Mouse (Mus musculus) limb, embryonic 14.5 days (tissue): Measurements from ENCODE around the gene H2-M10.4. TPM values are rescaled to one million over a fixed set of nuclear protein-coding genes. Genes with fewer than 3 reads are reported as not detected.

ENCODE experiments used
- ATAC-seq: fragments of 200-750 bp; cut with Nextera tagmentation; 2 replicates; pipeline ENCODE4 v1.8.0; 2017; ENCODE audit warnings: low read depth, moderate number of reproducible peaks, moderate TSS enrichment; ENCODE audit not compliant: low FRiP score
- DNase-seq: peaks from one replicate; pipeline ENCODE4 v3.0.0-alpha.2; 2015; ENCODE audit warnings: low spot score
- H3K27ac ChIP-seq: fragments of 300-500 bp; sonication (generic); replicated peaks from 2 replicates; pipeline ENCODE4 v1.5.1; 2014; ENCODE audit warnings: low read depth, mild to moderate bottlenecking, low read length, moderate library complexity, mixed read lengths
- H3K27me3 ChIP-seq: fragments of 300-500 bp; sonication (generic); 2 replicates; pipeline ENCODE4 v1.6.1; 2014; ENCODE audit warnings: low read length, mixed read lengths; ENCODE audit not compliant: control insufficient read depth, insufficient read depth
- H3K36me3 ChIP-seq: fragments of 300-500 bp; sonication (generic); 2 replicates; pipeline ENCODE4 v1.6.1; 2014; ENCODE audit warnings: mild to moderate bottlenecking, low read length, moderate library complexity, mixed read lengths; ENCODE audit not compliant: control insufficient read depth, insufficient read depth
- H3K4me1 ChIP-seq: fragments of 300-500 bp; sonication (generic); 2 replicates; pipeline ENCODE4 v1.6.1; 2014; ENCODE audit warnings: antibody characterized with exemption, low read length, mixed read lengths; ENCODE audit not compliant: control insufficient read depth, insufficient read depth
- H3K4me2 ChIP-seq: fragments of 300-500 bp; sonication (generic); replicated peaks from 2 replicates; pipeline ENCODE4 v1.6.1; 2014; ENCODE audit warnings: low read depth, mild to moderate bottlenecking, low read length, moderate library complexity; ENCODE audit not compliant: severe bottlenecking
- H3K4me3 ChIP-seq: fragments of 300-500 bp; sonication (generic); replicated peaks from 2 replicates; pipeline ENCODE4 v1.5.1; 2014; ENCODE audit warnings: low read length
- H3K9ac ChIP-seq: fragments of 300-500 bp; sonication (generic); 2 replicates; pipeline ENCODE4 v1.6.1; 2014; ENCODE audit warnings: mild to moderate bottlenecking, low read depth, low read length, moderate library complexity; ENCODE audit not compliant: severe bottlenecking
- H3K9me3 ChIP-seq: fragments of 300-500 bp; sonication (generic); 2 replicates; pipeline ENCODE4 v1.6.1; 2016; ENCODE audit warnings: low read length; ENCODE audit not compliant: control insufficient read depth
- POLR2A ChIP-seq: fragments of 200-500 bp; IDR thresholded peaks from 2 replicates; pipeline ENCODE4 v1.8.0; 2012; ENCODE audit warnings: inconsistent platforms, mild to moderate bottlenecking, moderate library complexity, borderline replicate concordance; ENCODE audit not compliant: insufficient read depth, insufficient read length; ENCODE audit errors: extremely low read depth
- WGBS: fragments of 180-500 bp; shearing (Covaris S2); extraction: QIAGEN DNeasy Blood & Tissue Kit; methylation state at CpG from one replicate; pipeline ENCODE4 v1.1.7; 2014; 5-methylcytosine and 5-hydroxymethylcytosine counted together
- polyA plus RNA-seq, 2 experiments: library from polyadenylated mRNA; depleted of rRNA in 1 of 2; stranded (reverse) in 1 of 2; unstranded in 1 of 2; fragments of >200 nt; fragmentation: Nextera tagmentation in 1 of 2; extraction: Ambion mirVana in 1 of 2; gene quantifications; 2 replicates each; pipeline versions ENCODE4 v1.2.1 to v1.2.3; 2012 to 2014

The H2-M10.4 gene
- polyA plus RNA-seq, 2 experiments, result not detected

- no peak for ATAC-seq
- no peaks in the 10 kb centered on the region for H3K36me3 ChIP-seq
- no peak for TF ChIP-seq POLR2A
Observed at GRCm38 (mm10) chr17:36414361-36414760, 47.8 kb downstream of the H2-M10.4 start.

More at GRCm38 (mm10) chr17:36414361-36414760, 47.8 kb downstream of the H2-M10.4 start:
- no peaks in the 10 kb centered on the region for H3K4me1 ChIP-seq
- H3K9me3 ChIP-seq, result no peaks in the 10 kb centered on the region
- no peak overlapping the region for H3K27ac ChIP-seq
- 64% methylated on average over 1 of the region's 1 CpGs for WGBS
- no peak overlapping the region for H3K4me3 ChIP-seq
- H3K9ac ChIP-seq, result no peak overlapping the region
- no peak for DNase-seq
- H3K27me3 ChIP-seq, result no peaks in the 10 kb centered on the region
- no peak overlapping the region for H3K4me2 ChIP-seq

Other genes starting within 250 kb of the H2-M10.4 start
- gene Rpp21, start 204.3 kb downstream of the H2-M10.4 start, polyA plus RNA-seq (2012; rRNA removed), result 73.2 and 87.5 TPM in 2 replicates
- gene Rpp21, start 204.3 kb downstream of the H2-M10.4 start, polyA plus RNA-seq (2014; fragmentation: Nextera tagmentation; extraction: Ambion mirVana), result 113 and 123 TPM in 2 replicates
- 42.6 and 44.6 TPM in 2 replicates for gene Trim39, start 190.1 kb downstream of the H2-M10.4 start, polyA plus RNA-seq (2012; rRNA removed)
- 14.5 and 16.9 TPM in 2 replicates for gene Trim39, start 190.1 kb downstream of the H2-M10.4 start, polyA plus RNA-seq (2014; fragmentation: Nextera tagmentation; extraction: Ambion mirVana)
- not detected in 2 replicates for gene H2-M10.2, start 175.8 kb downstream of the H2-M10.4 start, polyA plus RNA-seq (2012; rRNA removed)
- not detected in 2 replicates for gene H2-M10.2, start 175.8 kb downstream of the H2-M10.4 start, polyA plus RNA-seq (2014; fragmentation: Nextera tagmentation; extraction: Ambion mirVana)
- not detected in 2 replicates for gene H2-M10.1, start 136.2 kb downstream of the H2-M10.4 start, polyA plus RNA-seq (2012; rRNA removed)
- gene H2-M10.1, start 136.2 kb downstream of the H2-M10.4 start, polyA plus RNA-seq (2014; fragmentation: Nextera tagmentation; extraction: Ambion mirVana), result not detected in 2 replicates
- not detected in 2 replicates for gene H2-M10.3, start 93.9 kb downstream of the H2-M10.4 start, polyA plus RNA-seq (2012; rRNA removed)
- not detected in 2 replicates for gene H2-M10.3, start 93.9 kb downstream of the H2-M10.4 start, polyA plus RNA-seq (2014; fragmentation: Nextera tagmentation; extraction: Ambion mirVana)
- gene H2-M11, start 84.7 kb upstream of the H2-M10.4 start, polyA plus RNA-seq (2012; rRNA removed), result not detected in 2 replicates
- gene H2-M11, start 84.7 kb upstream of the H2-M10.4 start, polyA plus RNA-seq (2014; fragmentation: Nextera tagmentation; extraction: Ambion mirVana), result not detected in 2 replicates
- gene H2-M9, start 180.3 kb upstream of the H2-M10.4 start, polyA plus RNA-seq (2012; rRNA removed), result 0.06 TPM in 1 of 2 replicates, not detected in the other
- not detected in 2 replicates for gene H2-M9, start 180.3 kb upstream of the H2-M10.4 start, polyA plus RNA-seq (2014; fragmentation: Nextera tagmentation; extraction: Ambion mirVana)
- gene H2-M1, start 209.9 kb upstream of the H2-M10.4 start, polyA plus RNA-seq (2012; rRNA removed), result not detected in 2 replicates
- not detected in 2 replicates for gene H2-M1, start 209.9 kb upstream of the H2-M10.4 start, polyA plus RNA-seq (2014; fragmentation: Nextera tagmentation; extraction: Ambion mirVana)